31 mouse cellular contexts compared by ENCODE assay signal in the genomic region with DNA sequence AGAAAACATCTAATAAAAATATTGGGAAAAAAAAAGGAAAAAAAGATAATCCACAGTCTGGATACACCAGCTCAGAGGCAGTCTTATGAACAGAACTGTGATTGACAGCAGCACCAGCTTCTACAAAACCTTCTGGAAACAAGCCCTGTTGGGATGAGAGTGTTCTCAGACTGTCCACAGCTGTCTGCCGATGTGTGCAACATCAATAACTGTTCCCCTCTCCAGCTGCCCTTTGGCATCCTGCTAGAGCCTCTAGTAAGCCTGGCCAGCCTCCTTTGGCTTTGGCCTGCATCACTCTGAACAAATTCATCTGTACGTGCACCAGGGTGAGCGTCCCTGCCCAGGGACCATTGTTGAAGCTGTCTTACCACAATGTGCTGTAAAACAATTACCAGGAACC.
A peak's percentile ranks its signal among the peaks of the same experiment; 100 is the strongest.
DNase-seq lines count a peak whose midpoint lies in the region; ATAC-seq and TF ChIP-seq lines count a peak whose summit lies in the region.
"Had no signal": no experiment of that assay in that cellular context is flagged by ENCODE, and none has a peak within 500 bp of the region (broad histone marks: within the 10 kb centered on the region; RNA-seq: fewer than 3 reads in every experiment).

No protein-coding gene starts in this region.

- no peak overlapping the region for H3K4me3 ChIP-seq in limb, embryonic 14.5 days (replicated peaks; ENCODE audit: low read length)
- H3K4me3 ChIP-seq in limb, embryonic 10.5 days: no peak overlapping the region
- no peak overlapping the region for H3K4me3 ChIP-seq in lung, embryonic 16.5 days (ENCODE audit: low read length)
- no peak overlapping the region for H3K4me3 ChIP-seq in forebrain, embryonic 10.5 days
- H3K4me3 ChIP-seq: embryonic facial prominence, embryonic 12.5 days; limb, embryonic 13.5 days; midbrain, embryonic 13.5 days; neural tube, embryonic 15.5 days had no signal

- 80% methylated on average over 3 of the region's 3 CpGs for WGBS in limb, embryonic 14.5 days
- WGBS in limb, embryonic 10.5 days: 76% methylated on average over 3 of the region's 3 CpGs
- WGBS in lung, embryonic 16.5 days: 56% methylated on average over 3 of the region's 3 CpGs
- WGBS in forebrain, embryonic 10.5 days: 91% methylated on average over 3 of the region's 3 CpGs

- H3K4me1 ChIP-seq in limb, embryonic 14.5 days (ENCODE audit: control insufficient read depth, insufficient read depth, low read length): no peaks in the 10 kb centered on the region
- H3K4me1 ChIP-seq in limb, embryonic 10.5 days: no peaks in the 10 kb centered on the region
- no peaks in the 10 kb centered on the region for H3K4me1 ChIP-seq in lung, embryonic 16.5 days (replicated peaks; ENCODE audit: control insufficient read depth, insufficient read depth, low read length)
- no peaks in the 10 kb centered on the region for H3K4me1 ChIP-seq in forebrain, embryonic 10.5 days
- H3K4me1 ChIP-seq: embryonic facial prominence, embryonic 12.5 days; limb, embryonic 13.5 days; midbrain, embryonic 13.5 days; neural tube, embryonic 15.5 days had no signal

- peak; percentile 38 for DNase-seq in limb, embryonic 14.5 days (ENCODE audit: low spot score)
- DNase-seq in limb, embryonic 10.5 days (ENCODE audit: low spot score): no peak
- DNase-seq in gastrocnemius, postnatal 25 days: peak; percentile 27
- peak; percentile 27 to 67 for DNase-seq in lung, postnatal 4 days
- no peak for DNase-seq in heart, postnatal 14 days
- DNase-seq in forebrain, embryonic 10.5 days (ENCODE audit: extremely low spot score, low spot score): no peak
- DNase-seq: adrenal gland, adult 2 months; adrenal gland, postnatal 36 days; cerebellum, adult 2 months; cerebellum, postnatal 36 days; forebrain, postnatal 0 days; heart, adult 18-20 months; kidney, adult 9 months; kidney, postnatal 10 days; layer of hippocampus, adult 9-11 months; retina, postnatal 1 day; right cerebral cortex, postnatal 14 days; spleen, adult 18-20 months; thymus, postnatal 14 days had no signal

- no peak overlapping the region for H3K27ac ChIP-seq in limb, embryonic 14.5 days (replicated peaks; ENCODE audit: low read depth, low read length)
- no peak overlapping the region for H3K27ac ChIP-seq in limb, embryonic 10.5 days
- no peak overlapping the region for H3K27ac ChIP-seq in lung, embryonic 16.5 days (ENCODE audit: low read length)
- no peak overlapping the region for H3K27ac ChIP-seq in forebrain, embryonic 10.5 days
- H3K27ac ChIP-seq: embryonic facial prominence, embryonic 12.5 days; hindbrain, embryonic 14.5 days; limb, embryonic 13.5 days; liver, embryonic 14.5 days; macrophage; midbrain, embryonic 13.5 days; neural tube, embryonic 15.5 days had no signal

- no peak overlapping the region for H3K4me2 ChIP-seq in limb, embryonic 14.5 days (replicated peaks; ENCODE audit: low read depth, low read length, severe bottlenecking)
- H3K4me2 ChIP-seq in lung, embryonic 16.5 days (ENCODE audit: low read depth, low read length): no peak overlapping the region
- H3K4me2 ChIP-seq: embryonic facial prominence, embryonic 12.5 days; heart, embryonic 11.5 days; hindbrain, embryonic 14.5 days; limb, embryonic 13.5 days; midbrain, embryonic 13.5 days; neural tube, embryonic 15.5 days had no signal

- no peak for TF ChIP-seq POLR2A in limb, embryonic 14.5 days (IDR thresholded peaks at IDR 0.05; ENCODE audit: borderline replicate concordance, extremely low read depth, insufficient read depth, insufficient read length)

- H3K27me3 ChIP-seq in limb, embryonic 14.5 days (ENCODE audit: control insufficient read depth, insufficient read depth, low read length): no peaks in the 10 kb centered on the region
- no peaks in the 10 kb centered on the region for H3K27me3 ChIP-seq in limb, embryonic 10.5 days (ENCODE audit: low read depth, poor library complexity, severe bottlenecking)
- H3K27me3 ChIP-seq in lung, embryonic 16.5 days (ENCODE audit: control insufficient read depth, insufficient read depth, low read depth, low read length): no peaks in the 10 kb centered on the region
- no peaks in the 10 kb centered on the region for H3K27me3 ChIP-seq in forebrain, embryonic 10.5 days (ENCODE audit: poor library complexity, severe bottlenecking)
- H3K27me3 ChIP-seq: embryonic facial prominence, embryonic 12.5 days; limb, embryonic 13.5 days; midbrain, embryonic 13.5 days; neural tube, embryonic 15.5 days had no signal

- no peaks in the 10 kb centered on the region for H3K36me3 ChIP-seq in limb, embryonic 14.5 days (ENCODE audit: control insufficient read depth, insufficient read depth, low read length)
- no peaks in the 10 kb centered on the region for H3K36me3 ChIP-seq in limb, embryonic 10.5 days
- H3K36me3 ChIP-seq in lung, embryonic 16.5 days (ENCODE audit: control insufficient read depth, insufficient read depth, low read length): no peaks in the 10 kb centered on the region
- no peaks in the 10 kb centered on the region for H3K36me3 ChIP-seq in forebrain, embryonic 10.5 days (replicated peaks)
- H3K36me3 ChIP-seq: embryonic facial prominence, embryonic 12.5 days; limb, embryonic 13.5 days; midbrain, embryonic 13.5 days; neural tube, embryonic 15.5 days had no signal

- intact Hi-C loops in heart, postnatal 14 days (cut with DNase I): no loop called here

- H3K9me3 ChIP-seq in limb, embryonic 14.5 days (ENCODE audit: control insufficient read depth, low read length): no peaks in the 10 kb centered on the region
- H3K9me3 ChIP-seq in limb, embryonic 10.5 days (replicated peaks): no peaks in the 10 kb centered on the region
- H3K9me3 ChIP-seq in lung, embryonic 16.5 days (ENCODE audit: control insufficient read depth, low read length): no peaks in the 10 kb centered on the region
- no peaks in the 10 kb centered on the region for H3K9me3 ChIP-seq in forebrain, embryonic 10.5 days
- H3K9me3 ChIP-seq: embryonic facial prominence, embryonic 12.5 days; limb, embryonic 13.5 days; midbrain, embryonic 13.5 days; neural tube, embryonic 15.5 days had no signal

- no peak overlapping the region for H3K9ac ChIP-seq in limb, embryonic 14.5 days (ENCODE audit: low read depth, low read length, severe bottlenecking)
- no peak overlapping the region for H3K9ac ChIP-seq in lung, embryonic 16.5 days (ENCODE audit: low read length)
- H3K9ac ChIP-seq: embryonic facial prominence, embryonic 12.5 days; forebrain, postnatal 0 days; hindbrain, embryonic 14.5 days; limb, embryonic 13.5 days; liver, embryonic 14.5 days; midbrain, embryonic 13.5 days; neural tube, embryonic 15.5 days had no signal

- no peak for ATAC-seq in limb, embryonic 14.5 days (ENCODE audit: low FRiP score, low read depth)
- ATAC-seq in lung, embryonic 16.5 days (ENCODE audit: low read depth): 0 out of 2 replicates have a peak, but pooled peaks have one; percentile 28
- no peak for ATAC-seq in frontal cortex, adult (ENCODE audit: low TSS enrichment)
- ATAC-seq: activated CD4-positive, CD25-positive, alpha-beta regulatory T cell, adult 4 months; forebrain, postnatal 0 days; intestine, postnatal 0 days; midbrain, embryonic 13.5 days had no signal

Comparison
In these comparisons a context has a peak if more than half of its experiments do, and no peak if none do; other contexts are left out.
1. DNase-seq: peak in limb, embryonic 14.5 days (single experiment), gastrocnemius, postnatal 25 days (single experiment) and lung, postnatal 4 days (2 of 2); none in limb, embryonic 10.5 days (single experiment), heart, postnatal 14 days (0 of 2) and forebrain, embryonic 10.5 days (single experiment).